Mouse (Mus musculus): ENCODE measurements at regions not wholly inside any gene's neighbourhood (a gene's known extent, or its start where the extent isn't known, plus 50 kb on each side); places are given as distances from the start of the nearest gene placed in this dataset.
A peak's percentile ranks its signal among the peaks of the same experiment; 100 is the strongest.

- Histone ChIP-seq H3K36me3 (no peaks in the 10 kb centered on the region), H3K9me3 (no peaks in the 10 kb centered on the region), H3K27ac (no peak overlapping the region), H3K4me3 (no peak overlapping the region), H3K4me1 (replicated peaks) (no peaks in the 10 kb centered on the region), H3K27me3 (ENCODE audit: insufficient read depth, poor library complexity, severe bottlenecking) (no peaks in the 10 kb centered on the region)
- no peak for DNase-seq (ENCODE audit: low spot score)
Observed at GRCm38 (mm10) chr5:62545785-62546184, 220.2 kb downstream of the Arap2 start.

GRCm38 (mm10) chr5:62539304-62539703 lies 226.7 kb downstream of the Arap2 start:
- no peaks in the 10 kb centered on the region for H3K4me1 ChIP-seq (replicated peaks)
- H3K27me3 ChIP-seq (ENCODE audit: insufficient read depth, poor library complexity, severe bottlenecking), result no peaks in the 10 kb centered on the region
- no peaks in the 10 kb centered on the region for H3K9me3 ChIP-seq
- no peak overlapping the region for H3K27ac ChIP-seq
- DNase-seq (ENCODE audit: low spot score), result no peak
- WGBS, result 84% methylated on average over 2 of the region's 2 CpGs
- no peaks in the 10 kb centered on the region for H3K36me3 ChIP-seq
- no peak overlapping the region for H3K4me3 ChIP-seq

- DNase-seq (ENCODE audit: low spot score), result no peak
- Histone ChIP-seq H3K27ac (no peak overlapping the region), H3K9me3 (no peaks in the 10 kb centered on the region), H3K4me1 (replicated peaks) (no peaks in the 10 kb centered on the region), H3K4me3 (no peak overlapping the region), H3K27me3 (ENCODE audit: insufficient read depth, poor library complexity, severe bottlenecking) (no peaks in the 10 kb centered on the region), H3K36me3 (no peaks in the 10 kb centered on the region)
- 85% methylated on average over 1 of the region's 1 CpGs for WGBS
Observed at GRCm38 (mm10) chr5:62511827-62512226, 254.1 kb downstream of the Arap2 start.

GRCm38 (mm10) chr5:62483521-62483920 lies 282.4 kb downstream of the Arap2 start:
- Histone ChIP-seq H3K4me3 (no peak overlapping the region), H3K4me1 (replicated peaks) (no peaks in the 10 kb centered on the region), H3K27ac (no peak overlapping the region), H3K27me3 (ENCODE audit: insufficient read depth, poor library complexity, severe bottlenecking) (no peaks in the 10 kb centered on the region), H3K9me3 (no peaks in the 10 kb centered on the region), H3K36me3 (no peaks in the 10 kb centered on the region)
- WGBS, result 41% methylated on average over 5 of the region's 5 CpGs
- DNase-seq (ENCODE audit: low spot score), result peak; percentile 45

GRCm38 (mm10) chr5:62480967-62481366 lies 285.0 kb downstream of the Arap2 start:
- no peaks in the 10 kb centered on the region for H3K9me3 ChIP-seq
- WGBS, result 38% methylated on average over 1 of the region's 1 CpGs
- H3K4me3 ChIP-seq, result no peak overlapping the region
- no peaks in the 10 kb centered on the region for H3K36me3 ChIP-seq
- no peak for DNase-seq (ENCODE audit: low spot score)
- H3K27ac ChIP-seq, result no peak overlapping the region
- H3K4me1 ChIP-seq (replicated peaks), result no peaks in the 10 kb centered on the region
- no peaks in the 10 kb centered on the region for H3K27me3 ChIP-seq (ENCODE audit: insufficient read depth, poor library complexity, severe bottlenecking)

- 90% methylated on average over 3 of the region's 3 CpGs for WGBS
- no peaks in the 10 kb centered on the region for H3K27me3 ChIP-seq (ENCODE audit: insufficient read depth, poor library complexity, severe bottlenecking)
Observed at GRCm38 (mm10) chr5:62473412-62473811, 292.5 kb downstream of the Arap2 start.

DNA sequence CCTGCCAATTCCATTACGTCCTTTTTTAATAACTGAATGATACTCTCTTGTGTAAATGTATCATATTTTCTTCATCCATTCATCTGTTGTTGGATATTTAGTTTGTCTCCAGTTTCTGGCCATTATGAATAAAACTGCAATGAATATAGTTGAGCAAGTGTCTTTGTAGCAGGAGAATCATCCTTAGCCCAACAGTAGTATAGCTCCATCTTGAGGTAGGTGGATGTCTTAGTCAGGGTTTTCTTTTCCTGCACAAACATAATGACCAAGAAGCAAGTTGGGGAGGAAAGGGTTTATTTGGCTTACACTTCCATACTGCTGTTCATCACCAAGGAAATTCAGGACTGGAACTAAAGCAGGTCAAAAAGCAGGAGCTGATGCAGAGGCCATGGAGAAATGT lies 299.2 kb downstream of the Arap2 start:
- WGBS, result 85% methylated on average over 1 of the region's 1 CpGs

More at GRCm38 (mm10) chr5:62473412-62473811, 292.5 kb downstream of the Arap2 start:
- H3K36me3 ChIP-seq, result no peaks in the 10 kb centered on the region
- no peak overlapping the region for H3K4me3 ChIP-seq
- no peaks in the 10 kb centered on the region for H3K9me3 ChIP-seq
- no peak overlapping the region for H3K27ac ChIP-seq
- no peak for DNase-seq (ENCODE audit: low spot score)
- H3K4me1 ChIP-seq (replicated peaks), result no peaks in the 10 kb centered on the region

DNA sequence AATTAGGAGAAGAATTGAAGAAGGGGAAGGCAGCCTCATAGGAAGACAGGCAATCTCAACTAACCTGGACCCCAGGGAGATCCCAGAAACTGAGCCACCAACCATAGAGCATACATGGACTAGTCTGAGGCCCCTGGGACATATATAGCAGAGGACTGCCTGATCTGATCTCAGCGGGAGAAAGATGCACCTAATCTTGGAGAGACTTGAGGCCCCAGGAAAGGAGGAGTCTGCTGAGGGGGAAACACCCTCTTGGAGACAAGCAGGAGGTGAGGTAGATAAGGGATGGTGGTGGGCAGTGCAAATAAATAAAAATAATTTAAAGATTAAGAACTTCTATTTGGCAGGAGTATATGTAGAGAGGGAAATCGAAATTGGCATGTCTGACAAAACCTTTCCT lies 303.4 kb downstream of the Arap2 start:
- H3K4me3 ChIP-seq, result no peak overlapping the region
- 67% methylated on average over 2 of the region's 2 CpGs for WGBS

More for the DNA sequence above, 299.2 kb downstream of the Arap2 start:
- Histone ChIP-seq H3K4me1 (replicated peaks) (no peaks in the 10 kb centered on the region), H3K4me3 (no peak overlapping the region), H3K27me3 (ENCODE audit: insufficient read depth, poor library complexity, severe bottlenecking) (no peaks in the 10 kb centered on the region), H3K9me3 (no peaks in the 10 kb centered on the region), H3K36me3 (no peaks in the 10 kb centered on the region), H3K27ac (no peak overlapping the region)
- DNase-seq (ENCODE audit: low spot score), result no peak

More for the DNA sequence above, 303.4 kb downstream of the Arap2 start:
- H3K27ac ChIP-seq, result no peak overlapping the region
- H3K4me1 ChIP-seq (replicated peaks), result no peaks in the 10 kb centered on the region
- no peak for DNase-seq (ENCODE audit: low spot score)
- H3K36me3 ChIP-seq, result no peaks in the 10 kb centered on the region
- no peaks in the 10 kb centered on the region for H3K27me3 ChIP-seq (ENCODE audit: insufficient read depth, poor library complexity, severe bottlenecking)
- no peaks in the 10 kb centered on the region for H3K9me3 ChIP-seq
